Mouse (Mus musculus) liver, embryonic 14.5 days (tissue): ENCODE results near the gene Sult2a2. TPM values are rescaled to one million over a fixed set of nuclear protein-coding genes. Genes with fewer than 3 reads are reported as not detected.
"Not testable (repeated sequence)": the region's sequence is repeated elsewhere in the genome, so short reads cannot be mapped to it uniquely, and the experiment has no call there.

ENCODE experiments used
- ATAC-seq: fragments of 200-750 bp; cut with Nextera tagmentation; 2 replicates; pipeline ENCODE4 v1.8.0; 2017; ENCODE audit warnings: moderate number of reproducible peaks, mild to moderate bottlenecking, moderate library complexity; ENCODE audit not compliant: insufficient read depth
- DNase-seq, 3 experiments: peaks; one replicate each; pipeline ENCODE4 v3.0.0-alpha.2; 2012 to 2013; ENCODE audit warnings: low read depth in 3 of 3, low spot score in 3 of 3
- H3K27ac ChIP-seq: fragments of 300-500 bp; sonication (generic); 2 replicates; pipeline ENCODE4 v1.5.1; 2014; ENCODE audit warnings: moderate library complexity, mild to moderate bottlenecking, control low read depth, inconsistent platforms
- H3K27me3 ChIP-seq: fragments of 300-500 bp; sonication (generic); 2 replicates; pipeline ENCODE4 v1.6.1; 2014; ENCODE audit warnings: mild to moderate bottlenecking, low read length, moderate library complexity; ENCODE audit not compliant: control insufficient read depth, insufficient read depth
- H3K36me3 ChIP-seq: fragments of 300-500 bp; sonication (generic); replicated peaks from 2 replicates; pipeline ENCODE4 v1.6.1; 2014; ENCODE audit warnings: low read depth; ENCODE audit not compliant: control insufficient read depth, insufficient read depth
- H3K4me1 ChIP-seq, 2 experiments: fragments of 200-500 bp in 1 of 2; fragments of 300-500 bp in 1 of 2; sonication (generic) in 1 of 2; replicated peaks; 2 replicates each; pipeline ENCODE4 v1.6.1; 2012 to 2014; ENCODE audit warnings: antibody characterized with exemption in 1 of 2, inconsistent platforms in 1 of 2, low read length in 1 of 2; ENCODE audit not compliant: control insufficient read depth in 2 of 2, insufficient read depth in 2 of 2
- H3K4me2 ChIP-seq: fragments of 300-500 bp; sonication (generic); 2 replicates; pipeline ENCODE4 v1.6.1; 2014; ENCODE audit warnings: low read depth, mild to moderate bottlenecking, control low read depth, moderate library complexity
- H3K4me3 ChIP-seq, 2 experiments: fragments of 200-500 bp in 1 of 2; fragments of 300-500 bp in 1 of 2; sonication (generic) in 1 of 2; 2 replicates each; pipeline ENCODE4 v1.5.1; 2012 to 2014; ENCODE audit warnings: low read depth in 2 of 2, low read length in 2 of 2, mild to moderate bottlenecking in 2 of 2, control low read depth in 1 of 2, inconsistent platforms in 1 of 2, moderate library complexity in 1 of 2; ENCODE audit not compliant: insufficient read depth in 1 of 2
- H3K9ac ChIP-seq: fragments of 300-500 bp; sonication (generic); replicated peaks from 2 replicates; pipeline ENCODE4 v1.6.1; 2014; ENCODE audit warnings: mild to moderate bottlenecking, control low read depth, moderate library complexity
- H3K9me3 ChIP-seq: fragments of 300-500 bp; sonication (generic); 2 replicates; pipeline ENCODE4 v1.6.1; 2016; ENCODE audit warnings: low read length, mixed read lengths; ENCODE audit not compliant: control insufficient read depth
- CTCF ChIP-seq: IDR thresholded peaks from 2 replicates; pipeline ENCODE4 v1.5.1; 2016; ENCODE audit warnings: antibody characterized with exemption, low read depth, control low read depth
- EP300 ChIP-seq: IDR thresholded peaks from 2 replicates; pipeline ENCODE4 v1.6.1; 2016; ENCODE audit warnings: antibody characterized with exemption, low read depth
- WGBS: fragments of 180-500 bp; shearing (Covaris S2); extraction: QIAGEN DNeasy Blood & Tissue Kit; methylation state at CpG from one replicate; pipeline ENCODE4 v1.1.7; 2014; ENCODE audit not compliant: insufficient replicate concordance; 5-methylcytosine and 5-hydroxymethylcytosine counted together
- polyA plus RNA-seq, 2 experiments: library from polyadenylated mRNA; depleted of rRNA in 1 of 2; stranded (reverse) in 1 of 2; unstranded in 1 of 2; fragments of >200 nt; fragmentation: Nextera tagmentation in 1 of 2; extraction: Ambion mirVana in 1 of 2; gene quantifications; 2 replicates each; pipeline versions ENCODE4 v1.2.1 to v1.2.3; 2012 to 2014

Gene Sult2a2
- polyA plus RNA-seq (2012; rRNA removed) (0.09 and 0.21 TPM in 2 replicates), polyA plus RNA-seq (2014; fragmentation: Nextera tagmentation; extraction: Ambion mirVana) (0.27 and 0.48 TPM in 2 replicates)

DNA sequence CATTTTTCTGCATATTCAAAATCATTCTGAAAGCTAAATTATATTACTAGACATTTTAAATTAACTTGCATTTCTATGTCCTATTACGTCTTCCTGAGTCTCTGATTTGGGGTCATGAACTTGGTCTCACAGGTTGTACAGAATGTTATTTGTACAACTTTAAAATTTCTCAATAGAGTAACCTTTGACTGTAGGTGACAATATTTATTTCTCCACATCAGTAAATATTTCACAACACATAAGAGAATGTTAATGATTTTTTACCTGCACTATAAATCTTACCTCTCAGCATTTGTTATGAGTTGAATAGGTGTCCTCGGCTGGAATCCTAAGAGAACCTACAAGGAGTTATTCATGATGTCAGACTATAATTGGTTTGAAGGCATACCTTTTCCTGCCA is at the start of gene Sult2a2:
Gene Sult2a2 (plus strand): TSS at position 301 of the 400 bp plus-strand sequence.
- H3K36me3 ChIP-seq, DNase-seq, H3K4me1 ChIP-seq, ATAC-seq, H3K9me3 ChIP-seq, H3K27me3 ChIP-seq, H3K9ac ChIP-seq, H3K27ac ChIP-seq, H3K4me3 ChIP-seq, H3K4me2 ChIP-seq: not testable (repeated sequence)
- 63% methylated on average over 1 of the region's 2 CpGs for WGBS

- no peak for ATAC-seq
- no peak for TF ChIP-seq EP300
- TF ChIP-seq CTCF: no peak
- Histone ChIP-seq H3K4me1 (no peaks in the 10 kb centered on the region), H3K4me3 (no peak overlapping the region), H3K9me3 (no peaks in the 10 kb centered on the region), H3K36me3 (no peaks in the 10 kb centered on the region), H3K27ac (no peak overlapping the region), H3K9ac (no peak overlapping the region), H3K27me3 (no peaks in the 10 kb centered on the region), H3K4me2 (no peak overlapping the region)
- WGBS: 50% methylated on average over 1 of the region's 1 CpGs
- no peak for DNase-seq
Observed at GRCm38 (mm10) chr7:13813913-13814312, 80.6 kb downstream of the Sult2a2 start.

Other genes with a start within 250 kb of the Sult2a2 start
- not detected in 2 replicates for gene Bsph2, start 162.4 kb upstream of the Sult2a2 start, polyA plus RNA-seq (2012; rRNA removed)
- not detected in 2 replicates for gene Bsph2, start 162.4 kb upstream of the Sult2a2 start, polyA plus RNA-seq (2014; fragmentation: Nextera tagmentation; extraction: Ambion mirVana)
- gene Sult2a5, start 109.5 kb upstream of the Sult2a2 start, polyA plus RNA-seq (2012; rRNA removed): not detected in 2 replicates
- not detected in 2 replicates for gene Sult2a5, start 109.5 kb upstream of the Sult2a2 start, polyA plus RNA-seq (2014; fragmentation: Nextera tagmentation; extraction: Ambion mirVana)
- 0.26 and 0.37 TPM in 2 replicates for gene Sult2a1, start 103.9 kb downstream of the Sult2a2 start, polyA plus RNA-seq (2012; rRNA removed)
- 1.6 and 2.8 TPM in 2 replicates for gene Sult2a1, start 103.9 kb downstream of the Sult2a2 start, polyA plus RNA-seq (2014; fragmentation: Nextera tagmentation; extraction: Ambion mirVana)